Mouse (Mus musculus) stomach, embryonic 14.5 days (tissue): ENCODE data around the gene Abca14. TPM values are rescaled to one million over a fixed set of nuclear protein-coding genes. Genes with fewer than 3 reads are reported as not detected.

Experiments used
- ATAC-seq: fragments of 200-750 bp; cut with Nextera tagmentation; 2 replicates; pipeline ENCODE4 v1.8.0; 2017; ENCODE audit warnings: low read depth, moderate TSS enrichment; ENCODE audit not compliant: insufficient number of reproducible peaks, insufficient read depth, low FRiP score
- H3K27ac ChIP-seq: fragments of 300-500 bp; sonication (generic); 2 replicates; pipeline ENCODE4 v1.5.1; 2014; ENCODE audit warnings: mild to moderate bottlenecking, low read length, moderate library complexity, mixed read lengths
- H3K27me3 ChIP-seq: fragments of 300-500 bp; sonication (generic); 2 replicates; pipeline ENCODE4 v1.6.1; 2014; ENCODE audit warnings: low read length, control low read depth, mixed read lengths; ENCODE audit not compliant: control insufficient read depth, insufficient read depth
- H3K36me3 ChIP-seq: fragments of 300-500 bp; sonication (generic); 2 replicates; pipeline ENCODE4 v1.6.1; 2014; ENCODE audit warnings: mild to moderate bottlenecking, control low read depth, low read length, moderate library complexity, mixed read lengths; ENCODE audit not compliant: control insufficient read depth, insufficient read depth
- H3K4me1 ChIP-seq: fragments of 300-500 bp; sonication (generic); 2 replicates; pipeline ENCODE4 v1.6.1; 2014; ENCODE audit warnings: low read length, control low read depth, mixed read lengths; ENCODE audit not compliant: control insufficient read depth, insufficient read depth
- H3K4me2 ChIP-seq: fragments of 300-500 bp; sonication (generic); replicated peaks from 2 replicates; pipeline ENCODE4 v1.6.1; 2014; ENCODE audit warnings: low read depth, low read length, control low read depth
- H3K4me3 ChIP-seq: fragments of 300-500 bp; sonication (generic); 2 replicates; pipeline ENCODE4 v1.5.1; 2014; ENCODE audit warnings: low read depth, low read length, control low read depth
- H3K9ac ChIP-seq: fragments of 300-500 bp; sonication (generic); replicated peaks from 2 replicates; pipeline ENCODE4 v1.6.1; 2014; ENCODE audit warnings: low read depth, mild to moderate bottlenecking, control low read depth, low read length, moderate library complexity, mixed read lengths
- H3K9me3 ChIP-seq: fragments of 300-500 bp; sonication (generic); 2 replicates; pipeline ENCODE4 v1.6.1; 2016; ENCODE audit warnings: low read depth, low read length, control low read depth; ENCODE audit not compliant: control insufficient read depth
- WGBS: fragments of 180-500 bp; shearing (Covaris S2); extraction: QIAGEN DNeasy Blood & Tissue Kit; methylation state at CpG from one replicate; pipeline ENCODE4 v1.1.7; 2014; 5-methylcytosine and 5-hydroxymethylcytosine counted together
- polyA plus RNA-seq: library from polyadenylated mRNA; unstranded; fragments of >200 nt; fragmentation: Nextera tagmentation; extraction: Ambion mirVana; gene quantifications from 2 replicates; pipeline ENCODE4 v1.2.1, GENCODE M21; 2014

Abca14 gene
- polyA plus RNA-seq, 1 experiment from 2014 or later = not detected

GRCm38 (mm10) chr7:120190150-120190665 is 13.6 kb upstream of the Abca14 start:
- H3K36me3 ChIP-seq = no peaks in the 10 kb centered on the region
- no peaks in the 10 kb centered on the region for H3K27me3 ChIP-seq
- no peaks in the 10 kb centered on the region for H3K9me3 ChIP-seq
- no peak overlapping the region for H3K4me2 ChIP-seq
- 0 out of 2 replicates have a peak, but pooled peaks cover 3% of the 10 kb centered on the region for H3K4me1 ChIP-seq
- H3K4me3 ChIP-seq = no peak overlapping the region
- WGBS = 49% methylated on average over 8 of the region's 8 CpGs
- H3K9ac ChIP-seq = no peak overlapping the region
- ATAC-seq = no peak
- no peak overlapping the region for H3K27ac ChIP-seq

GRCm38 (mm10) chr7:120192207-120192606 is 11.6 kb upstream of the Abca14 start:
- Histone ChIP-seq H3K9ac (no peak overlapping the region), H3K4me2 (no peak overlapping the region), H3K9me3 (no peaks in the 10 kb centered on the region), H3K4me3 (no peak overlapping the region), H3K27ac (no peak overlapping the region), H3K4me1 (0 out of 2 replicates have a peak, but pooled peaks cover 3% of the 10 kb centered on the region), H3K36me3 (no peaks in the 10 kb centered on the region), H3K27me3 (no peaks in the 10 kb centered on the region)
- WGBS = 42% methylated on average over 3 of the region's 3 CpGs
- ATAC-seq = no peak

- Histone ChIP-seq H3K4me3 (no peak overlapping the region), H3K9ac (no peak overlapping the region), H3K4me1 (0 out of 2 replicates have a peak, but pooled peaks cover 3% of the 10 kb centered on the region), H3K9me3 (no peaks in the 10 kb centered on the region), H3K27me3 (no peaks in the 10 kb centered on the region), H3K27ac (no peak overlapping the region), H3K4me2 (no peak overlapping the region), H3K36me3 (no peaks in the 10 kb centered on the region)
- ATAC-seq = no peak
- 76% methylated on average over 6 of the region's 6 CpGs for WGBS
Observed at GRCm38 (mm10) chr7:120192816-120193215, 10.9 kb upstream of the Abca14 start.

- Histone ChIP-seq H3K4me3 (no peak overlapping the region), H3K4me1 (0 out of 2 replicates have a peak, but pooled peaks cover under 1% of the 10 kb centered on the region), H3K9ac (no peak overlapping the region), H3K27ac (no peak overlapping the region), H3K9me3 (no peaks in the 10 kb centered on the region), H3K27me3 (no peaks in the 10 kb centered on the region), H3K4me2 (no peak overlapping the region), H3K36me3 (no peaks in the 10 kb centered on the region)
- ATAC-seq = no peak
- WGBS = 83% methylated on average over 4 of the region's 4 CpGs
Observed at GRCm38 (mm10) chr7:120195207-120195606, 8.6 kb upstream of the Abca14 start.

DNA sequence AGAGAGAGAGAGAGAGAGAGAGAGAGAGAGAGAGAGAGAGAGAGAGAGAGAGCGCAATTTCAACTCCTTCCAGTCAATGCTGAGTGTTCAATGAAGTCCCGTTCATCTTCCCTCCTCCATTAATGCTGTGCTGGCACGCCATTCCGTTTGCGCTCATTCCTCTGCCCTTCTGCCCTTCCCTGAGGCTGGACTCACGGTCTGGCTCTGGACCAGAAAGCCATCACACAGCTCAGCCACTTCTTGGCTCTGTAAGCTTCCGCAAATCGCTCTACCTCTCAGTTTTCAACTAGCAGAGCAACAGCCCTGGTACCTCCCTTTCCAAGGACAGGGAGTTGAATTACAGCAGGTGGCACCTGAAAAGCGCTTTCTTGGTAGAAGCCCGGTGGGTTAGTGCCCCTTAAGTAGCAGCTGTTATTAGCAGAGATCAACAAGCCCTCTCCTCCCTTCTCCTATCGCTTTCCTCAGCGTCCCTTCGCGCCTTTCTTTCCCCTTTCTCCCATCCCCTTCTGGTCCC is 2.5 kb upstream of the Abca14 start:
- peak overlapping the region; percentile 39 for H3K4me2 ChIP-seq
- H3K9ac ChIP-seq = no peak overlapping the region
- no peak overlapping the region for H3K27ac ChIP-seq
- no peaks in the 10 kb centered on the region for H3K9me3 ChIP-seq
- 5% methylated on average over 14 of the region's 14 CpGs for WGBS
- no peaks in the 10 kb centered on the region for H3K27me3 ChIP-seq
- H3K36me3 ChIP-seq = no peaks in the 10 kb centered on the region
- ATAC-seq = no peak
- H3K4me1 ChIP-seq = 0 out of 2 replicates have a peak, but pooled peaks cover 11% of the 10 kb centered on the region
- peak overlapping the region; percentile 6; the same call in 1 of the 2 replicates for H3K4me3 ChIP-seq

DNA sequence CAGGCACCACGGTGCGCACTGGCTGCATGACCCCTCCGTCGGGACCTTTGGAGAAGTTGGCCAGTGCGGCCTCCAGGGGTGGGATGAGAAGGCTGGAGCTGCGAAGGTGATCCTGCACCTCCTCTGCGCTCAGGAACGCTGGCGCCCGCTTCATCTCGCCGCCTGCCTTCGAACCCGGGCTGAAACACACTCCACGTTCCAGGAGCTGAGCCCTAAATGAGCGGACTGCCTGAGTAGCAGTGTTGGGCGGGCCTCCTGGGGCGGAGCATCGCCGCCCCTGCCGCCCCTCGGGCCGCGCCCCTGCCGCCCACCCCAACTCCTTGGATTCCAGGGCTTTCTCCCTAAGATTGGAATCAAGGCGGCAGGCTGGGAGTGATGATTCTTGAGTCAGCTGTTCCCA is 2.0 kb upstream of the Abca14 start, which contains the start of gene Crym:
Gene Crym, minus strand, starts transcription at position 341 of the 400 bp plus-strand sequence.
- Histone ChIP-seq H3K9me3 (no peaks in the 10 kb centered on the region), H3K36me3 (no peaks in the 10 kb centered on the region), H3K4me2 (peak within 1 kb of the TSS; percentile 39), H3K27ac (no peak within 1 kb of the TSS), H3K27me3 (no peaks in the 10 kb centered on the region), H3K9ac (no peak within 1 kb of the TSS), H3K4me3 (peak within 1 kb of the TSS; percentile 6; the same call in 1 of the 2 replicates), H3K4me1 (0 out of 2 replicates have a peak, but pooled peaks cover 11% of the 10 kb centered on the region)
- no peak for ATAC-seq
- WGBS = 2% methylated on average over 26 of the region's 26 CpGs

DNA sequence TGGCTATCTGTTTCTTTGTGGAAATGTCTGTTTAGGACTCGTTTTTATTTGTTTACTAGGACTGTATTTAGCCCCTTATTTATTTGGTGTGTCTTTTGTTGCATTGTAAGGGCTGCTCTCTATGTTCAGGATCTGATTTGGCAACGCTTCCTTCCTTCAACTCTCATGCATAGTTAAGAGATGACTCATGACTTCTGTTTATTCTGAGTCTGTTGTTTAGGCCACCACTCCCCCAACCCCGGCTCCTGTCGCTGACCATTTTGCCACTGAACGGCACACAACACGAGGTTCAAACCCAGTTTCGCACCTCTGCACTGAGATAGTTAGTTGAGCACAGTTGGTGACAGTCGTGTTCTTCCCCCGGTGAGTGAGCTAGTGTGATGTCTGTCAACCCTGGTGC is 2.2 kb downstream of the Abca14 start:
- Histone ChIP-seq H3K27me3 (no peaks in the 10 kb centered on the region), H3K9ac (no peak overlapping the region), H3K4me3 (no peak overlapping the region), H3K9me3 (no peaks in the 10 kb centered on the region), H3K27ac (no peak overlapping the region), H3K4me1 (0 out of 2 replicates have a peak, but pooled peaks cover 11% of the 10 kb centered on the region), H3K36me3 (no peaks in the 10 kb centered on the region), H3K4me2 (no peak overlapping the region)
- 48% methylated on average over 9 of the region's 9 CpGs for WGBS
- no peak for ATAC-seq

GRCm38 (mm10) chr7:120228541-120228940 is 24.8 kb downstream of the Abca14 start:
- H3K9ac ChIP-seq = no peak overlapping the region
- no peak for ATAC-seq
- no peaks in the 10 kb centered on the region for H3K36me3 ChIP-seq
- no peak overlapping the region for H3K27ac ChIP-seq
- H3K4me3 ChIP-seq = no peak overlapping the region
- no peaks in the 10 kb centered on the region for H3K27me3 ChIP-seq
- no peaks in the 10 kb centered on the region for H3K9me3 ChIP-seq
- no peak overlapping the region for H3K4me2 ChIP-seq
- H3K4me1 ChIP-seq = no peaks in the 10 kb centered on the region

GRCm38 (mm10) chr7:120241092-120241491 is 37.3 kb downstream of the Abca14 start:
- H3K9ac ChIP-seq = no peak overlapping the region
- no peaks in the 10 kb centered on the region for H3K27me3 ChIP-seq
- no peaks in the 10 kb centered on the region for H3K4me1 ChIP-seq
- H3K27ac ChIP-seq = no peak overlapping the region
- no peak overlapping the region for H3K4me3 ChIP-seq
- no peak for ATAC-seq
- no peak overlapping the region for H3K4me2 ChIP-seq
- H3K36me3 ChIP-seq = no peaks in the 10 kb centered on the region
- no peaks in the 10 kb centered on the region for H3K9me3 ChIP-seq
